Mouse (Mus musculus) forebrain, embryonic 14.5 days (tissue): ENCODE results near the gene S100a13. TPM values are rescaled to one million over a fixed set of nuclear protein-coding genes. Genes with fewer than 3 reads are reported as not detected.

Source experiments
- ATAC-seq: fragments of 200-750 bp; cut with Nextera tagmentation; 2 replicates; pipeline ENCODE4 v1.8.0; 2017; ENCODE audit warnings: mild to moderate bottlenecking, moderate library complexity
- DNase-seq: peaks from one replicate; pipeline ENCODE4 v3.0.0-alpha.2; 2015; ENCODE audit warnings: low spot score
- H3K27ac ChIP-seq: fragments of 300-500 bp; sonication (generic); 2 replicates; pipeline ENCODE4 v1.5.1; 2014; ENCODE audit warnings: low read depth, mild to moderate bottlenecking, control low read depth, low read length, moderate library complexity
- H3K27me3 ChIP-seq: fragments of 300-500 bp; sonication (generic); replicated peaks from 2 replicates; pipeline ENCODE4 v1.6.1; 2014; ENCODE audit warnings: low read length, control low read depth, mixed read lengths; ENCODE audit not compliant: control insufficient read depth, insufficient read depth
- H3K36me3 ChIP-seq: fragments of 300-500 bp; sonication (generic); 2 replicates; pipeline ENCODE4 v1.6.1; 2014; ENCODE audit warnings: low read length, control low read depth; ENCODE audit not compliant: control insufficient read depth, insufficient read depth
- H3K4me1 ChIP-seq: fragments of 300-500 bp; sonication (generic); 2 replicates; pipeline ENCODE4 v1.6.1; 2014; ENCODE audit warnings: antibody characterized with exemption, low read length, control low read depth; ENCODE audit not compliant: control insufficient read depth, insufficient read depth
- H3K4me2 ChIP-seq: fragments of 300-500 bp; sonication (generic); 2 replicates; pipeline ENCODE4 v1.6.1; 2014; ENCODE audit warnings: mild to moderate bottlenecking, control low read depth, low read length
- H3K4me3 ChIP-seq: fragments of 300-500 bp; sonication (generic); 2 replicates; pipeline ENCODE4 v1.5.1; 2014; ENCODE audit warnings: low read depth, low read length, control low read depth
- H3K9ac ChIP-seq: fragments of 300-500 bp; sonication (generic); 2 replicates; pipeline ENCODE4 v1.6.1; 2014; ENCODE audit warnings: mild to moderate bottlenecking, low read length, control low read depth, moderate library complexity
- H3K9me3 ChIP-seq: fragments of 300-500 bp; sonication (generic); replicated peaks from 2 replicates; pipeline ENCODE4 v1.6.1; 2016; ENCODE audit warnings: low read length, control low read depth, mixed read lengths; ENCODE audit not compliant: control insufficient read depth
- WGBS: fragments of 180-500 bp; shearing (Covaris S2); extraction: QIAGEN DNeasy Blood & Tissue Kit; methylation state at CpG from one replicate; pipeline ENCODE4 v1.1.7; 2014; 5-methylcytosine and 5-hydroxymethylcytosine counted together
- polyA plus RNA-seq: library from polyadenylated mRNA; unstranded; fragments of >200 nt; fragmentation: Nextera tagmentation; extraction: Ambion mirVana; gene quantifications from 2 replicates; pipeline ENCODE4 v1.2.1, GENCODE M21; 2014

S100a13 gene
- polyA plus RNA-seq, 1 experiment from 2014 or later = 11.1 TPM

- ATAC-seq = no peak
- WGBS = 90% methylated on average over 6 of the region's 6 CpGs
These were observed 45.9 kb downstream of the S100a13 start, which contains the start of gene S100a3 for GRCm38 (mm10) chr3:90560008-90560628. S100a3 (plus strand) TSS chr3:90560578.

More at GRCm38 (mm10) chr3:90560008-90560628, 45.9 kb downstream of the S100a13 start, which contains the start of gene S100a3:
- Histone ChIP-seq H3K4me2 (no peak within 1 kb of the TSS), H3K27ac (no peak within 1 kb of the TSS), H3K9ac (no peak within 1 kb of the TSS), H3K4me3 (no peak within 1 kb of the TSS), H3K36me3 (no peaks in the 10 kb centered on the region), H3K27me3 (no peaks in the 10 kb centered on the region), H3K9me3 (no peaks in the 10 kb centered on the region), H3K4me1 (no peaks in the 10 kb centered on the region; the same call in 1 of the 2 replicates)
- no peak for DNase-seq

Other genes with a start within 250 kb of the S100a13 start
- gene Dennd4b, start 249.2 kb upstream of the S100a13 start, polyA plus RNA-seq = 3.4 and 3.7 TPM in 2 replicates
- 14.4 and 15.7 TPM in 2 replicates for gene Gatad2b, start 221.3 kb upstream of the S100a13 start, polyA plus RNA-seq
- gene Slc27a3, start 124.5 kb upstream of the S100a13 start, polyA plus RNA-seq = 11.9 and 13.4 TPM in 2 replicates
- gene Ints3, start 80.8 kb upstream of the S100a13 start, polyA plus RNA-seq = 20.7 and 25.3 TPM in 2 replicates
- gene Npr1, start 48.6 kb upstream of the S100a13 start, polyA plus RNA-seq = 2.5 and 3.4 TPM in 2 replicates
- gene Ilf2, start 38.3 kb upstream of the S100a13 start, polyA plus RNA-seq = 266 and 312 TPM in 2 replicates
- gene Snapin, start 23.4 kb upstream of the S100a13 start, polyA plus RNA-seq = 76.7 and 77.3 TPM in 2 replicates
- 137 and 141 TPM in 2 replicates for gene Chtop, start 4.9 kb upstream of the S100a13 start, polyA plus RNA-seq
- gene S100a1, start within 50 bp of the S100a13 start, polyA plus RNA-seq = 12.5 and 13.1 TPM in 2 replicates
- not detected in 2 replicates for gene S100a14, start 12.4 kb downstream of the S100a13 start, polyA plus RNA-seq
- 40.6 and 43.2 TPM in 2 replicates for gene S100a16, start 22.8 kb downstream of the S100a13 start, polyA plus RNA-seq
- gene S100a3, start 46.1 kb downstream of the S100a13 start, polyA plus RNA-seq = not detected in 2 replicates
- not detected in 2 replicates for gene S100a2, start 75.8 kb downstream of the S100a13 start, polyA plus RNA-seq
- gene Gm42674, start 87.5 kb downstream of the S100a13 start, polyA plus RNA-seq = not detected in 2 replicates
- gene S100a4, start 89.3 kb downstream of the S100a13 start, polyA plus RNA-seq = 1.3 and 1.9 TPM in 2 replicates
- not detected in 2 replicates for gene S100a5, start 94.1 kb downstream of the S100a13 start, polyA plus RNA-seq
- 19.6 and 22.8 TPM in 2 replicates for gene S100a6, start 98.4 kb downstream of the S100a13 start, polyA plus RNA-seq
- gene S100a7a, start 139.6 kb downstream of the S100a13 start, polyA plus RNA-seq = not detected in 2 replicates
- gene S100a8, start 154.5 kb downstream of the S100a13 start, polyA plus RNA-seq = 1.5 and 3.3 TPM in 2 replicates
- 2.0 and 3.1 TPM in 2 replicates for gene S100a9, start 181.3 kb downstream of the S100a13 start, polyA plus RNA-seq
- not detected in 2 replicates for gene Pglyrp4, start 212.5 kb downstream of the S100a13 start, polyA plus RNA-seq